In genomic region chr2:131171401-131172104, GRCm38 (mm10) we compare ENCODE assay signal across 1 mouse cellular context.
TF ChIP-seq lines count a peak whose summit lies in the region.

No protein-coding gene starts in this region.

TF ChIP-seq in ES-E14, 5 proteins besides CTCF, POLR2A, EP300 and RAD21:
- TF ChIP-seq HCFC1 (IDR thresholded peaks at IDR 0.05; ENCODE audit: borderline replicate concordance, insufficient read depth, low read length) (0 out of 2 replicates have a peak, but pooled peaks have one; percentile 23), CHD2 (IDR thresholded peaks at IDR 0.05; ENCODE audit: low read depth, low read length) (no peak), ZNF384 (IDR thresholded peaks at IDR 0.05; ENCODE audit: low read depth, low read length) (no peak), MAFK (IDR thresholded peaks at IDR 0.05; ENCODE audit: insufficient read depth, low read depth, low read length) (no peak), ZC3H11A (IDR thresholded peaks at IDR 0.05; ENCODE audit: borderline replicate concordance, low read depth, low read length) (no peak)
